ENCODE assay signal across 1 mouse cellular context in the genomic region with DNA sequence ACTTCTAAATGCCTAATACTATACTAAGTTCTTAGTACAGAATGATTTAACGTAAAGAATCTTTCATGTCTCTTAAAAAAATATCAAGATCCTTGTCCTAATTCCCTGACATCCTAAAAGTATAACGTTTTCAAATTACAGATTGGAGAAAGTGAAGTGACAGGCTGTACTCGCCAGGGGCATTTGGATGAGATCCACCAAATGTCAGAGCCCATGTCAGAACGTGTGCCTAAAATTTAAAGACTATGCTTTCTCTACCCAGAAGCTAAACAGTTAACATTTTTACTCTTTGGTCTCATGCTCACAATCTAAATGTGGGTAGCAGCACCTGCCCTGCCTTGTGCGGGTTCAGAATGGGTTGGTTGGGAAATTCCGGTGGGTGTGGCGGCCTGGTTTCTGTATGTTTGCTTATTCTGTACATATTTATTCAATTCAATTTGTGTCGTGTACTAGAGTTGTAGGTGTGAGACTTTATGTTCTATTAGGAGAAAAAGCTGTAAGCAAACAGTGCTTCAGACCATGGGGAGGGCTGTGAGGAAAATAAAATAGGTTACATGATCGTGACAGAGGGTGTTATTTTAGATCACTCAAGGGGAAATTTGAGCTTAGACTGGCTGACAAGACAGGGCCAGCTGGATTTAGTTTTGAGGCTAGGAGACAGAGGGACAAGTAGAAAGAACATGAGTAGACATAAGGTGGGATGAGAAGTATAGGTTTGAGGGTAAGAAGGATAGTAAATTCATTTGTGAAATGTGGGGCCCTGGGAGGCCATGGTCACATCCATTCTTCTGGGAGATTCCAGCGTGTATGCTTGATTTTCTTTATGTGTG.
A peak's percentile ranks its signal among the peaks of the same experiment; 100 is the strongest.
TF ChIP-seq lines count a peak whose summit lies in the region.

No protein-coding gene starts in this region.

TF ChIP-seq in myocyte, 11 proteins besides CTCF, POLR2A, EP300 and RAD21 (continued from another document):
- no peak for TF ChIP-seq MAX (IDR thresholded peaks at IDR 0.05; ENCODE audit: low read depth)
- TF ChIP-seq POLR2AphosphoS2 (IDR thresholded peaks at IDR 0.05; ENCODE audit: insufficient read length, low read depth): no peak
- TF ChIP-seq CEBPB (IDR thresholded peaks at IDR 0.05; ENCODE audit: insufficient read depth, poor library complexity, severe bottlenecking): no peak
- no peak for TF ChIP-seq REST (IDR thresholded peaks at IDR 0.05; ENCODE audit: insufficient read depth, insufficient read length)
- TF ChIP-seq SRF (IDR thresholded peaks at IDR 0.05; ENCODE audit: control insufficient read depth, insufficient read length, low read depth): no peak
- no peak for TF ChIP-seq E2F4 (IDR thresholded peaks at IDR 0.05; ENCODE audit: insufficient read depth)
- peak; percentile 6 for TF ChIP-seq TCF12 (IDR thresholded peaks at IDR 0.05; ENCODE audit: insufficient read depth, poor library complexity, severe bottlenecking)
TF ChIP-seq in myocyte: peak in this region for 3.
